Mouse (Mus musculus) gastrocnemius, postnatal 25 days (tissue): ENCODE data around the gene Mettl7a3. TPM values are rescaled to one million over a fixed set of nuclear protein-coding genes. Genes with fewer than 3 reads are reported as not detected.
"Not testable (repeated sequence)": the region's sequence is repeated elsewhere in the genome, so short reads cannot be mapped to it uniquely, and the experiment has no call there.

Source experiments
- DNase-seq: peaks from one replicate; pipeline ENCODE4 v3.0.0; 2022
- long read RNA-seq, 2 experiments: library from polyadenylated mRNA; stranded (forward); transcript quantifications; one replicate each; pipeline ENCODE4 v2.0.0; 2021
- total RNA-seq, 2 experiments: library from RNA; stranded (reverse); gene quantifications; 1 replicate in 1 of 2; 2 replicates in 1 of 2; pipeline ENCODE4 v1.2.3; 2021

Mettl7a3 gene
- under 1 TPM in 1 of 2 experiments, not detected in 1; 0.29 TPM for total RNA-seq
- long read RNA-seq, experiment 1, result 0 reads
- long read RNA-seq, experiment 2, result 0 reads

DNA sequence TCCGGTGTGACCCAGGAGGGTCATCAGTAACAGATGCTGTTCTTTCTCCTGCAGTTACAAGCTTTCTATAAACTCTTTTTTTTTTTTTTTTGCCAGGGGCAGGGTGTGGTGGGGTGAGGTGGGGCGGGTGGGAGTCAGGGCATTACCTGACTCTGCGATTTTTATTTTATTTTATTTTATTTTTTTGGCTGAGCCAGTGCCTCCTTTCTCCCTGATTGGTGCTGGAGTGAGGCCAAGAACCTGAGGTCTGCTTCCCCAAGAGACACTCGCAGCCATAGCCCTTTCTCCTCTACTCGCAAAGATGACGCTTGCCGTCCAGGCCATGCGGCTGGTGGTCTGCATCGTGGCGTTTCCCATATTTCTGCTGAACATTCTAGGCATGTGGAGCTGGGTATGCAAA, at the start of gene Mettl7a3:
TSS of gene Mettl7a3 (plus strand) at position 301 of the 400 bp plus-strand sequence.
- no peak for DNase-seq

DNA sequence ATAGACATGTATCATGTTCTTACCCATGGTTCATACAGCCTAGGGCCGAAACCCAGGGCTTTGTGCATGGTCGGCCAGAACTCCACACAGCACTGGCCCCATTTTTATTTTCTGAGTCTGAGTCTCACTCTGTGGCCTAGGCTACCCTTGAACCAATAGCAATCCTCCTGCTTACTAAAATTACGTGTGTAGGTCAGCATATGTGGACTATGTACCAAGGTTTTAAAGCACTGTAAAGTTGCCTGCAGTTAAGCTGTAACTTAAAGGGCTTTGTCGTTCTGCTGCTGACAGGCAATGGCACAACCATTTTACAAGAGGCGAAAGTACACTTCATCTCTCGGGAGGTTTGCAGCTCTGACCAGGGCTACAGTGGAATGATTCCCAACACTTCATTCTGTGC, 45.7 kb upstream of the Mettl7a3 start:
- no peak for DNase-seq

DNA sequence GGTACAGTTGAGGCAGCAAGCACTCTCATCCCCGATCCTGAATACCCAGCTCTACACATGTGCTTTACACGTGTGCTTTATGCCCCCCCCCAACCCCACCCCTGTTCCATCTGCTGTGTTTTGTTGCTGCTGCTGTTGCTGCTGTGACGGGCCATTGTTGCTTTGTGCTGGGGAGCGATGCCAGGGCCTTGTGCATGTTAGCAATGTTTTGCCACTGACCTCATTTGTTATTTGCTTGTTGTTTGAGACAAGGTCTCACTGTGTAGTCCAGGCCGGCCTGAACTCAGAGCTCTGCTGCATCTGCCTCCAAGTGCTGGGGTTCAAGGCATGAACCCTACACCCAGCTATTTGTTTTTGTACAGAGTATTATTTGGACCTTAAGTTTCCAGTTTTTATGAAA, 43.9 kb upstream of the Mettl7a3 start:
- DNase-seq, result no peak

DNA sequence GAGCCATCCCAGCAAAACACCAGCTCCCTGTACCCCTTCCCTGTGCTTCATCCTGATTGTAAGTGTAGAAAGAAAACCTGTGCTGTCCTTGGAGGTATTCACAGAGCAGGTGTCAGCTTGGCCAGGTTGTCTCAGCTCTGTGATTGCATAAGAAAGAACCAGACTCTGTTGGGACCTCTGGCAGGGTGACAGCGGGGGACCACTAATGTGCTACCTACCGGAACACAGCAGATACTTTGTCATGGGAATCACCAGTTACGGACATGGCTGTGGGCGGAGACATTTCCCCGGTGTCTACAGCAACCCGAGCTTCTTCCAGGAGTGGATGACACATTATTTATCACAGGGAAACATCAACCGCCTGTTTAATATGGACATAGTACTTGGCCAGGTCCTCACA, 42.4 kb upstream of the Mettl7a3 start:
- no peak for DNase-seq

DNA sequence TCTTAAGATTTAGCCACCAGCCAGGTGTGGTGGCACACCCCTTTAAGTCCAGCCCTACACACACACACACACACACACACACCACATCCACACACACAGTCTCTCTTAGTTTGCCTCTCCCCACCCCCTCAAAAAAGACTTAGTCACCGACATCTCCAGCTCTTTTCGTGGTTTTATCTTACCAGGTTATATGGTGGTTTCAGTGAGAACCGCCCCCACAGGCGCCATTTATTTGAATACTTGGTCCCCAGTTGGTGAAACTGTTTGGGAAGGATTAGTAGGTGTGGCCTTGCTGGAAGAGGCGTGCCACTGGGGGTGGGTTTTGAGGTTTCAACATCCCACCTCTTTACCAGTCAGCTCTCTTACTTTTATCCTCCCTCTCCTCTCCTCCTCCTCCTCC, 36.9 kb upstream of the Mettl7a3 start:
- no peak for DNase-seq

DNA sequence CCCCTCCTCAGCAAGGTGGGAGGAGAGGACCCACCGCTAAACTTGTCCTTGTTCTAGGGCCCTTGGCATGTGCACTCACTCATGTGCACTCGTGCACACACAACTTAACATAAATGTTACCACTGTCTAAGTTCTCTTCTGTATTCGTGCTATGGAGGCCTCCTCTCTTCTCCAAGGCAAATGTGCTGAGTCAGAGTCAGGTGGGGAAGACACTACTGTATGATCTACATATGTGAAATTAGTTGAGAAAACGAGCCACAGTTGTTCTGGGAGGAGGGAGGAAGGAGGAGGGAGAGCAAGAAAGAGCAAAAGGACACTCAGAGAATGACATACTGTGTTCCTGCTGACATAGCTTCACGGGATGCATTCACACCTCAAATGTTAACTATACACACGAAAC, 34.2 kb upstream of the Mettl7a3 start:
- no peak for DNase-seq

DNA sequence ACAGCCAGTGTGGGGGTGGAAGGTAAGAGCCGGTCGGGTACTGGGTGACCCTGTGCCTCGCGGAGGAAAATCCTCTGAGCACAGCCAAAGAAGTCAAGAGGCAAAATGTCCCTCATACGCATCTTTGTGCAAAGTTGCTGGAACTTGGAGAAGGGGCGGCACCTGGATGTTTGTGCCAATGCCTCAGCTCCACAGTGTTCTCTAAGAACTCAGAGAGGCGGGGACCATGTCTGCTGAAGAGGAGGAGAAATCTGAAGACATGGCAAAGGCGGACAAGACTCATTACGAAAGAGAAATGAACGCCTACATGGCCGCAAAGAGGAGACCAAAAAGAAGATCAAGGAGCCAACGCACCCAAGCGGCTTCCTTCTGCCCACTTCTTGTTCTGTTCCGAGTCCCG, 33.2 kb upstream of the Mettl7a3 start:
- no peak for DNase-seq

DNA sequence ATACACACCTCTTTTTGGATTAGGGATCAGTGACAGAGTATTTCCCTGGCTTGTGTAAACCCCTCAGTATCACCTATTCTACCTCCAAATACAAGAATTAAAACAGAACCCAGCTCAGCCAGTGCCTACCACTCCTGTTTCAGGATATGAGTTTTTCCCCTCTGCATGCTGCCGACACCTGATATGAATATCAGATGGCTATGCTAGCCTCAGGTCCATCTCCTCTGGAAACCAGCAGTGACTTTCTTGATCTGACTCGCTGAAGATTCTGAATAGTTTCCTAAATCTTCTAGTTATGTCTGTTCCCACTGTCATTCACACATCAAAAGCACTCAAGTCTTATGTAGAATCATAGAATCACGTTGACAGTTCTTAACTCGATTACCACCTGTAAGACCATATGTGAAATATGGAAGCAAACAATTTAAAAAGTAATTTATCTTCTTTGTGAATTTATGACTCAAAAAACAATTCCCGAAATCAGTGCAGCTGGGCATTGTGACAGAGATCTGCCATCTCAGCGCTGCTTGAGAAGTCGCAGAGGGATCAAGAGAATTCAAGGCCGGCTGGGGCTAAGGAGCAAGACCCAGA, 31.2 kb upstream of the Mettl7a3 start:
- no peak for DNase-seq

DNA sequence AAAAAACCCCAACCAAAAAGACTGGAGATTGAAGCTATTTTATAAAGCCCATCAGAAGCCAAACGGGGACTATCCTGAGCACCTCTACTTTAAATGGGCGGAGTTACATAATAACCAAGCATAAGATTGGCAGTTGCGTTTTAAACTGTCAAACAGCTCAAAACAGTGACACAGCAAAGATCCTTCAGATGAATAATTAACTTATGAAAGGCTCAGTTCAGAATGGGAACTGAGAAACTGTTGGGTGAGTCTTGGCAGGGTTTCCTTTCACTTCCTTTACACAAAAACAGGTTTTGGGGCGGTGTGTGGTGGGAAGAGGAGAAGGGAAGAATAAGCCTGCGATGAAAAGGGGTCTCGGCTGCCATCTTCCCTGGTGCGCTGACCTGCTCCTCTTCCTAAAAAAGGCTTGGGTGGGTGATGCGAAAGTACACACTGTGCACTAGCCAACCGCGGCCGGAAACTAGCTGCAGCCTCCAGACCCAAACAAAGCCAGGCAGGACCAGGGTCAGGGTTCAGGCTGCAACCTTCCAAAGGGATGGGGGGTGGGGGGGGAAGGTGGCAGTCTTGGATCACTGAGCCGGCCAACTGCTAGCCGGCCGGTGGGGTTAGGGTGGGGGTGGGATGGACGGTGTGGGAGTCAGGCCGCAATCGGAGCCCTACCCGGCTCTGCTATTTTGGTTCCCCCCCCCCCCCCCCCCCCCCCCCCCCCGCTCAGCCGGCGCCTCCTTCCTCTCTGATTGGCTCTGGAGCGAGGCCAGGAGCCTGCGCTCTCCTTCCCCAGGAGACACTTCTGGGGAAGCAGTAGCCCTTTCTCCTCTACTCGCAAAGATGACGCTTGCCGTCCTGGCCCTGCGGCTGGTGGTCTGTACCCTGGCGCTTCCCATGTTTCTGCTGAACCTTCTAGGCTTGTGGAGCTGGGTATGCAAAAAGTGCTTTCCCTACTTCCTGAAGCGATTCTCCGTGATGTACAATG, 30.4 kb upstream of the Mettl7a3 start, which contains the start of gene Mettl7a1:
TSS of gene Mettl7a1 (plus strand) at position 122 of the 973 bp plus-strand sequence.
- peak; percentile 86 for DNase-seq

DNA sequence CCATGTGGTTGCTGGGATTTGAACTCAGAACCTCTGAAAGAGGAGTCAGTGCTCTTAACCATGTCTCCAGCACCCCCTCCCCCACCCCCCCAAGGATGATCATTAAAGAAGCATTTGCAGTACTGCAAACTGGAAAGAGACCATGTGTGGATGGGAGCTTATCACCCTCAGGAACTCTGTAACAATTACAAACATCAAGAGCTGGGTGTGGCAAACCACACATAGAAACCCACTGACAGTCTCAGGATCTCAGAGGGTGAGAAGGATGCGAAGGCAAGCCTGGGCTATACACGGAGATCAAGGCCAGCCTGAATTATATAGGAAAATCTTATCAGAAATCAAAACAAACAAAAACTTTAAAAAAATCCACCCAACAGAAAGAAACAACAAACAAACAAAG, 28.5 kb upstream of the Mettl7a3 start:
- DNase-seq, result no peak

DNA sequence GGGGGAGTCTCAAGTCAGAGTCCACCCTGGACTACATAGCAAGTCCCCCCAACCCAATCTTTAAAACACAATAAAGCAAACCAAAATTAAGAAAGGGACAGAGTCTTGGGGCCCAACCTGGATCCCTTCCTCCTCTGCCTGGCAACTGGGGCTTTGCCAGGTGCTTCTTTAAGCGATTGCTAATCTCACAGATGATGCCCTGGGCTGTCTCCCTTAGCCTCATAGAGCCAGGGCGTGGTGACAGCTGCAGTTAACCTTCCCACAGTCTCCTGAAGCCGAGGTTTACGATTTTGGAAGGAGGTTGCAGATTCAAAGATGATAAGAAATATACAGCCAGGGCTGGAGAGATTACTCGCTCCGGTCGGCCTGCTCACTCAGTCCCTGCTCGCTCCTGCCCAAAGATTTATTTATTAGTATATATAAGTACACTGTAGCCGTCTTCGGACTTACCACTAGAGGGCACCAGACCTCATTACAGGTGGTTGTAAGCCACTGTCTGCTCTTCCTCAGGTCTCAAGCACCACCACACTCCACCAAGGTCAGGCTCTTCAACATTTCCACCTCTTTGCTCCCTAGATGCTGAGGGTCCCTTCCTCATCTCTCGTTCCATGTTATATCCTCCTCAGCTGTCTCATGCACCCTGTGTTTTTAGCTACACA, 27.2 kb upstream of the Mettl7a3 start:
- DNase-seq, result not testable (repeated sequence)

DNA sequence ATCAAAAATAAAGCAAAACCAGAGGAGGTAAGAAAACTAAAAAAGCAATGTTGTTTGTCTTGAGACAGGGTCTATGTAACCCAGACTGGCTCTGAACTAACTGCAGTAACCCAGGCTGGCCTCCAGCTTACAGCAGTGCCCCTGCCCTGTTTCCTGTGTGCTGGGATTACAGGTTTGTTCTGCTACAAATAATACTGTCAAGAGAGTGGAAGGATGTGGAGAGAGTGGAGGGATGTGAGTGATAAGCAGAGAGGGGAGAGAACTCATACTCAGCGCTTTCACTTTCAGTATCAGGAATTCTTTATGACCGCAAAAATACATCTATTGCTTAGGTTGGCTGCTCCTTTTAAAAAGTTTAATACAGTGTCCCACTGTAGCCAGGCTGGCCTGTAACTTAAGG, 22.4 kb upstream of the Mettl7a3 start:
- no peak for DNase-seq

DNA sequence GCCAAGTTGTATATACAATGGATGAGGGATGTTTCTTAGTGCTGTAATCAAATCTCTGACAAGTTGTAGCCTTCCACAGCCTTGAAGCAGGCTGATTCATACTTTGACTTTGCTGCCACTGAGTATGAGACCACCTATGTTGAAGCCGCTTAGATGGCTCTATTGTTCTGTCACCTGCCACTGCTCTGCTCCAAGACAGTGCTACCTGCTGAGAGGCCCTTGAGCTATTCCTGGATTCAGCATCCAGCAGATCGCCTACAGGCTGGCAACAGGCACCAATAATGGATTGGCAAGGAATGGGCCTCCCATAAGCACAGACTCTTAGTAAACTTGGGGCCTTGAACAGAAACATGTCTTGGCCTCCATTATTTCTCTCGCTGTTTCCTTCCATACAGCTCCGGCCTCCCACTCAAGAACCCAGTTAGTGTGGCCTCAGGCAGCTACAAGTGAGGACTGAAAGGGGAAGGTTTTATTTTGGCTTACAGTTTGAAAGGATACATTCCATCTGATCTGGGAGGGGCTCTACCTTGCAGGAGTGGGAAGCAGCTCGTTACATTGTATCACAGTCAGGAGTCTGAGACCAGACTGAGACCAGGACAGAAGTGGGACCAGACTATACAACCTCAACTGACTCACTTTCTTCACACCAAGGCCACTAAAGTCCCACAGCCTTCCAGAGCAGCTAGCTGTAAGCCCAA, 20.1 kb upstream of the Mettl7a3 start:
- DNase-seq, result no peak

DNA sequence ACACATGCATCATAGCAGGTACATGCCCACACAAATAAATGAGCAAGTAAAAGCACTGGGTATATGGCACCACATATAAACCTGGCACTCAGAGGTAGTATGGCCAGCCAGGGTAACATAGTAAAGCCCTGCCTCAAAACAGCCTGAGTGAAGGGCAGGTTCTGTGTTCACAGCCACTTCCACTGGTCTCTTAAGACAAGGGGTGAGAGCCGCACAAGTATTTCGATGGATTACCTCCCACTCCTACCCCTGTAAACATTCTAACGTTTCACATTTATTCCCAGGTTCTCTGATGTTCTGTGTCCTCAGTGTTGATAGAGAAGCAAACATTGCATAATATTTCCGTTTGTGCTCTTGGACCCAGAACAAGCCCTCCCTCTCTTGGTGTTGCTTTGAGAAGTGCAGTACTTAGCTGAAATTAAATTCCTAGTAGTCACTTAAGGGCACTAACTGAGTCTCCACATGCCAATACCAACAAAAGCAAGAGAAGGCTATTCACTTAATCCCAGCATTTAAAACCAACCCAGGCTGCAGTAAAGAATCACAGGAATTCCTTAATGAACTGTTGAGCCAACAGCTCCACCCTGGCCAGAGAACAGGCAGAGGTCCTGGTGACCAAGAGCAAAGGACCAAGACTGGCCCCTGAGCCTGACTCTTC, 16.6 kb upstream of the Mettl7a3 start:
- not testable (repeated sequence) for DNase-seq

DNA sequence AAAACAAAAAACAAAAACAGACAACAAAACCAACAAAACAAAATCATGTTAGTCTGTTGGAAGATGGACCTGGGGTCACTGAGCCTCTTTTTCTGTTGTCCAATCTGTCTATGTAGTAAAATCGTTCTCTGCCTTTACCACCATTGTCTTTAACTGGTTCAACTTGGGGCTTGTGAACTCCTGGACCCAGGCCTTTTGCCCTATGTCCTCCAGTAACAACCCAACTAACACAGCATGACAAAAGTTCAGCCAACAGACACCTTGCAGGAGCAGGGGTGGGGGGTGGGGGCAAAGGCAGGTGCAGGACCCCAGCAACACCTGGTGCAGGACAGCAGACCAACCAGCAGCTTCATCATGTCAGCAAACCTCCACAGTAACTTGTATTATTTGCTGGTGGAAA, 14.8 kb upstream of the Mettl7a3 start:
- DNase-seq, result no peak

DNA sequence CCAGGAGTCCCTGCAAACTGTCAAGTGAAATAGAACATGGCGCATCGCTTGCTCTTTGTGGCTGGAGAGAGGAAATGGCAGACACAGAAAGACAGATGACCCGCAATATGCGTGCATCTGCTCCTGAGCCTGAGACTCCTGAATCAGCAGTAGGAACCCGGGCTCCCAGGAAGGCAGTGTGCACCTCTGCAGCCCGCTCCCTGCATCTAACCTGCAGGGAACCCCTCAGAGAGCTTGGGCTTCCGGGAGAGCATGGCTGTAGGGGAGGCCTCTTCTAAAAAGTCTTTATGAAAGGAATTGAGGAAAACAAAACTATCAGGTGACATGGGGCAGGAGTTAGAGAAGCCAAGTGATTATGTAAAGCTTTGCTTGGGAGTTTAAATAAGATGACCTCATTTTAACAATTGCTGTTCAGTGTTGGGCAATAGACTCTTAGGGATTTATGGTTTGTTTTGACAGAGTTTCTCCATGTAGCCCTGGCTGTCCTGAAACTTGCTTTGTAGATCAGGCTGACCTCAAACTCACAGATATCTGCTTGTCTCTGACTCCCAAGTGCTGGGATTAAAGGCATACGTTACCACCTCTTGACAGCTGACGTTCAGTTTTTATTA, 14.3 kb upstream of the Mettl7a3 start:
- DNase-seq, result no peak

DNA sequence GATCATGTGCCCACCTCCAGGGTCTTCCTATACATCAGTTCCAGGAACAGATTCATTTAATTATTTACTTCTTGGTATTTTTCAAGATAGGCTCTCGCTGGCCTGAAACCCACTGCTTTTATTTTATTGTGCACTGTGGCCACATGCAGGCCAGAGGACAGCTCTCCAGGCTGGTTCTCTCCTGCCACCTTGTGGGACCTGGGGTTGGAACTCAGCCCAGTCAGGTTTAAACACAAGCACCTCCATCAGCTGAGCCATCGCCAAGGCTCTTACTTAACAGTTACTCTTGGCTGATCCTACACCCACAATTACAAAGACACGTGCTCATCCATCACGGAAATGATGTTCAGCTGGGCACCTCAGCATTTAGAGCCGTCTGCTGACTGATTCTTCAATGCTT, 13.6 kb upstream of the Mettl7a3 start:
- no peak for DNase-seq

DNA sequence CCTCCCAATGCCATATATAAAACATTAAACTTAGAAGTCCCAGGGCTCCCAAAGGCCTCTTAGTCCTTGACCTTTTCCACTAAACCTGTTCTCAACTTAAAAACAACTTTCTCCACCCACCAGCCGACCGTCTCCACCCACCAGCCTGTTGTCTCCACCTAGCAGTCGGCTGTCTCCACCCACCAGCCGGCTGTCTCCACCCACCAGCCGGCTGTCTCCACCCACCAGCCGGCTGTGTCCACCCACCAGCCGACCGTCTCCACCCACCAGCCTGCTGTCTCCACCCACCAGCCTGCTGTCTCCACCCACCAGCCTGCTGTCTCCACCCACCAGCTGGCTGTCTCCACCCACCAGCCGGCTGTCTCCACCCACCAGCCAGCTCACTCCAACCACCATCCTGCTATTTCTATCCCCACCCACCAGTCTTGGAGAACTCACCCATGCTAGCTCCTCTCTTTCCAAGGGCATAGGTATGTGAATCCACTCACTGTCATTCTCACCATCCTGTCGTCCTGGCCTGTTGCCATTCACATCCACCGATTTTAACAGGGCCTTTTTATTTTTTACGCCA, 10.6 kb upstream of the Mettl7a3 start:
- no peak for DNase-seq

DNA sequence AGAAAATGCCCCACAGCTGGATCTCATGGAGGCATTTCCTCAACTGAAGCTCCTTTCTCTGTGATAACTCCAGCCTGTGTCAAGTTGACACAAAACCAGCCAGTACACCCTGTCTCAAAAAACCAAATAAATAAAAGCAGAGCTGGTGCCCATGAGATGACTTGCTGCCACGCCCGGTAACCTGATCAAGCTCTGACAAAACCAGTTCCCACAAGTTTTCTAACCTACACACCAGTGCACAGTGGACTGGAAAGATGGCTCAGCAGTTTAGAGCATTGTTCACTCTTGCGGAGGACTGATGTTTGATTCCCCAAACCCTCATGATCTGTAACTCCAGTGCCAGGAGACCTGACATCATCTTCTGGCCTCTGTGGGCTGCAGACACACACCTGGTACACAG, 9.5 kb upstream of the Mettl7a3 start:
- no peak for DNase-seq

DNA sequence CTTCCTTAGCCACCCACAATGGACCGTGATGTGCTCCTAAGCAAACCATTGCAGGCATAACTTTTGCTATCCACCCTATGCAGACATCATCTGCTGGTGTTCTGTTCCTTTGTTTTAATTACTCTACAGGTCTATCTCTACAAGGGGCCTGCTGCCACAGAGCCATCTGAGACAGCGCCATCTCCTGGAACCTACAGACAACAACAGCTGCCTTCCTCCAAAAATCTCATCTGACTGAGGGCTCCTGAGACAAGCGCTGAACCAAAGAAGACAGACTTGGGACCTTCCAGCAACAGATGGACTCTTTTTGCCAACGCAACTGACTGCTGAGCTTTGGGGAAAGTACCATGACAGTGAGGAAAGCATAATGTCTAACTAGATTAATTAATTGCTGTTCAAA, 6.6 kb upstream of the Mettl7a3 start:
- not testable (repeated sequence) for DNase-seq

DNA sequence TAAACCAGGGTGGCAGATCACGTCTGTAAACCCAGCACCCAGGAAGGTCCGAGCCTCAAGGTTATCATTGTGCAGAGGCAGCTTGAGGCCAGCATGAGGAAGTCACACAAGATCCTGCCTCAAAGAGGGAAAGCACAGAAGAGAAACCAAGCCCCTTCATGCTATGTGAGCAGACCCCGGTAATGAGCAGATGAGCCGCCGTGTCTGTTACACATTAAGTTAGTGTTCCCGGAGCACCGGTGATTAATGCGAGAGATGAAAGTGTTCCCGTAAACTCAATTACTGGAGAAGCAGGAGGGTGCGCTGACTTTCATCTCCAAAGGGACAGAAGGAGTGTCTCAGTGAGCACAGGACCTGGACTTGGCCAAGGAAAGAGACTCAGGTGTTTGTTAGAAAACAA, 5.4 kb upstream of the Mettl7a3 start:
- not testable (repeated sequence) for DNase-seq
